Comparison of ENCODE assay signal across 9 mouse cellular contexts in genomic region chr4:115095671-115096434, GRCm38 (mm10). TPM values are rescaled to one million over a fixed set of nuclear protein-coding genes. Genes with fewer than 3 reads are reported as not detected.
DNase-seq lines count a peak whose midpoint lies in the region; ATAC-seq and TF ChIP-seq lines count a peak whose summit lies in the region.
"Had no signal": no experiment of that assay in that cellular context is flagged by ENCODE, and none has a peak within 500 bp of the region (broad histone marks: within the 10 kb centered on the region; RNA-seq: fewer than 3 reads in every experiment).

No protein-coding gene starts in this region.

- H3K4me2 ChIP-seq in hindbrain, embryonic 15.5 days: peak overlapping the region; percentile 95
- peak overlapping the region; percentile 96 for H3K4me2 ChIP-seq in midbrain, embryonic 15.5 days

- peak overlapping the region; percentile 52 for H3K9ac ChIP-seq in hindbrain, embryonic 15.5 days
- H3K9ac ChIP-seq in liver, adult 2 months (ENCODE audit: low read depth, low read length): peak overlapping the region; percentile 28; the same call in 1 of the 2 replicates
- H3K9ac ChIP-seq in midbrain, embryonic 15.5 days: peak overlapping the region; percentile 49

- H3K9me3 ChIP-seq in E14TG2a.4 (ENCODE audit: low read length): no peaks in the 10 kb centered on the region
- H3K9me3 ChIP-seq in erythroblast, embryonic 14.5 days (ENCODE audit: control insufficient read depth, low read length): no peaks in the 10 kb centered on the region
- H3K9me3 ChIP-seq in hindbrain, embryonic 15.5 days: no peaks in the 10 kb centered on the region
- no peaks in the 10 kb centered on the region for H3K9me3 ChIP-seq in midbrain, embryonic 15.5 days

- H3K27ac ChIP-seq in hindbrain, embryonic 15.5 days (replicated peaks): no peak overlapping the region
- H3K27ac ChIP-seq in liver, adult 2 months (replicated peaks; ENCODE audit: insufficient read depth, low read depth, low read length): no peak overlapping the region
- 0 out of 2 replicates have a peak overlapping the region, but pooled peaks have one; percentile 21 for H3K27ac ChIP-seq in midbrain, embryonic 15.5 days

- peak; percentile 43 for DNase-seq in R1 (ENCODE audit: low read depth, low spot score)
- DNase-seq in liver, adult 2 months (ENCODE audit: extremely low read depth, low read depth, low spot score): peak; percentile 9
- no peak for DNase-seq in thymus, postnatal 0 days (ENCODE audit: low spot score)
- DNase-seq in frontal cortex, postnatal 14 days (ENCODE audit: low spot score in 2 of 2): no peak

- no peak for TF ChIP-seq POLR2A in liver, adult 2 months (IDR thresholded peaks at IDR 0.05; ENCODE audit: extremely low read depth, insufficient read depth, low read length)

- H3K4me1 ChIP-seq in E14TG2a.4 (replicated peaks; ENCODE audit: low read depth, low read length): peaks cover 45% of the 10 kb centered on the region
- H3K4me1 ChIP-seq in erythroblast, embryonic 14.5 days (ENCODE audit: control insufficient read depth): peaks cover 86% of the 10 kb centered on the region
- peaks cover 19% of the 10 kb centered on the region for H3K4me1 ChIP-seq in hindbrain, embryonic 15.5 days (replicated peaks)
- H3K4me1 ChIP-seq in liver, adult 2 months (ENCODE audit: control insufficient read depth, insufficient read depth, low read length): 0 out of 2 replicates have a peak, but pooled peaks cover 2% of the 10 kb centered on the region
- peaks cover 16% of the 10 kb centered on the region for H3K4me1 ChIP-seq in midbrain, embryonic 15.5 days

- TF ChIP-seq CTCF in E14TG2a.4 (conservative IDR thresholded peaks at IDR 0.05; ENCODE audit: low read length): no peak
- TF ChIP-seq CTCF in liver, adult 2 months (IDR thresholded peaks at IDR 0.05; ENCODE audit: low read depth, low read length): no peak

- WGBS in hindbrain, embryonic 15.5 days: 1% methylated on average over 31 of the region's 31 CpGs
- 3% methylated on average over 31 of the region's 31 CpGs for WGBS in liver, adult 2 months
- 1% methylated on average over 31 of the region's 31 CpGs for WGBS in midbrain, embryonic 15.5 days

- H3K4me3 ChIP-seq in E14TG2a.4 (replicated peaks; ENCODE audit: low read length): peak overlapping the region; percentile 70
- H3K4me3 ChIP-seq in erythroblast, embryonic 14.5 days (replicated peaks): peak overlapping the region; percentile 66
- peak overlapping the region; percentile 47 for H3K4me3 ChIP-seq in hindbrain, embryonic 15.5 days
- peak overlapping the region; percentile 46 for H3K4me3 ChIP-seq in liver, adult 2 months (ENCODE audit: insufficient read depth, low read depth, low read length)
- H3K4me3 ChIP-seq in midbrain, embryonic 15.5 days: peak overlapping the region; percentile 46

- peaks cover 58% of the 10 kb centered on the region for H3K27me3 ChIP-seq in E14TG2a.4 (ENCODE audit: insufficient read depth, low read length)
- H3K27me3 ChIP-seq in erythroblast, embryonic 14.5 days (ENCODE audit: control insufficient read depth): peaks cover 4% of the 10 kb centered on the region
- H3K27me3 ChIP-seq in hindbrain, embryonic 15.5 days: peaks cover 31% of the 10 kb centered on the region
- no peaks in the 10 kb centered on the region; the same call in 1 of the 2 replicates for H3K27me3 ChIP-seq in liver, adult 2 months (ENCODE audit: control insufficient read depth, insufficient read depth, low read length)
- peaks cover 19% of the 10 kb centered on the region for H3K27me3 ChIP-seq in midbrain, embryonic 15.5 days (replicated peaks)

- no peaks in the 10 kb centered on the region for H3K36me3 ChIP-seq in E14TG2a.4 (ENCODE audit: insufficient read depth, low read length)
- peaks cover 37% of the 10 kb centered on the region for H3K36me3 ChIP-seq in erythroblast, embryonic 14.5 days (ENCODE audit: control insufficient read depth)
- H3K36me3 ChIP-seq in hindbrain, embryonic 15.5 days: no peaks in the 10 kb centered on the region
- H3K36me3 ChIP-seq in liver, adult 2 months (ENCODE audit: control insufficient read depth, insufficient read depth, low read length): no peaks in the 10 kb centered on the region
- H3K36me3 ChIP-seq in midbrain, embryonic 15.5 days (replicated peaks): no peaks in the 10 kb centered on the region

- no peaks in the 10 kb centered on the region for H3K79me2 ChIP-seq in liver, adult 2 months (ENCODE audit: control insufficient read depth, insufficient read depth, low read length)

- ATAC-seq in hindbrain, embryonic 15.5 days (ENCODE audit: low FRiP score, low read depth): peak; percentile 73
- peak; percentile 73 for ATAC-seq in midbrain, embryonic 15.5 days (replicated peaks)

RNA-seq across cellular contexts. Expression of gene Pdzk1ip1, which starts 7.3 kb away (rescaled TPM):
- 0.99 and 2.2 TPM in 2 replicates for polyA plus RNA-seq in erythroblast, embryonic 14.5 days (2012)
- polyA plus RNA-seq in hindbrain, embryonic 15.5 days (2015; fragmentation: Nextera tagmentation; extraction: Ambion mirVana): 2.7 and 3.7 TPM in 2 replicates
- total RNA-seq in liver, adult 2 months (2014; rRNA removed): 4.6 and 7.7 TPM in 2 replicates
- polyA plus RNA-seq in liver, adult 2 months (2012; rRNA removed): 9.0 and 14.4 TPM in 2 replicates
- 3.0 and 3.8 TPM in 2 replicates for polyA plus RNA-seq in midbrain, embryonic 15.5 days (2015; fragmentation: Nextera tagmentation; extraction: Ambion mirVana)
- 2.8 and 3.5 TPM in 2 replicates for polyA plus RNA-seq in thymus, postnatal 0 days (2015; fragmentation: Nextera tagmentation; extraction: Ambion mirVana)

RNA-seq across cellular contexts. Expression of gene Cyp4x1, which starts 38.2 kb away (rescaled TPM):
- not detected in 2 replicates for polyA plus RNA-seq in erythroblast, embryonic 14.5 days (2012)
- polyA plus RNA-seq in hindbrain, embryonic 15.5 days (2015; fragmentation: Nextera tagmentation; extraction: Ambion mirVana): 10.6 and 11.5 TPM in 2 replicates
- 0.09 TPM in 1 of 2 replicates, not detected in the other for total RNA-seq in liver, adult 2 months (2014; rRNA removed)
- polyA plus RNA-seq in liver, adult 2 months (2012; rRNA removed): not detected in 2 replicates
- 10.7 and 11.0 TPM in 2 replicates for polyA plus RNA-seq in midbrain, embryonic 15.5 days (2015; fragmentation: Nextera tagmentation; extraction: Ambion mirVana)
- not detected in 2 replicates for polyA plus RNA-seq in thymus, postnatal 0 days (2015; fragmentation: Nextera tagmentation; extraction: Ambion mirVana)
- total RNA-seq: heart, postnatal 10 days had no signal

RNA-seq across cellular contexts. Expression of gene Tal1, which starts 39.6 kb away (rescaled TPM):
- 65.6 and 98.0 TPM in 2 replicates for polyA plus RNA-seq in erythroblast, embryonic 14.5 days (2012)
- 2.6 and 3.2 TPM in 2 replicates for polyA plus RNA-seq in hindbrain, embryonic 15.5 days (2015; fragmentation: Nextera tagmentation; extraction: Ambion mirVana)
- total RNA-seq in liver, adult 2 months (2014; rRNA removed): 0.37 and 0.67 TPM in 2 replicates
- polyA plus RNA-seq in liver, adult 2 months (2012; rRNA removed): 0.44 and 0.50 TPM in 2 replicates
- polyA plus RNA-seq in midbrain, embryonic 15.5 days (2015; fragmentation: Nextera tagmentation; extraction: Ambion mirVana): 7.9 and 8.5 TPM in 2 replicates
- 0.08 and 0.13 TPM in 2 replicates for polyA plus RNA-seq in thymus, postnatal 0 days (2015; fragmentation: Nextera tagmentation; extraction: Ambion mirVana)

Comparison
In these comparisons a context has a peak if more than half of its experiments do, and no peak if none do; other contexts are left out.
1. DNase-seq: peak in R1 (single experiment) and liver, adult 2 months (single experiment); none in thymus, postnatal 0 days (single experiment) and frontal cortex, postnatal 14 days (0 of 2).
2. RNA of gene Cyp4x1, which starts 38.2 kb away (polyA plus RNA-seq): 10.6 to 11.5 TPM in hindbrain, embryonic 15.5 days and 10.7 to 11.0 TPM in midbrain, embryonic 15.5 days; not detected in thymus, postnatal 0 days, not detected in erythroblast, embryonic 14.5 days and not detected in liver, adult 2 months; every median in the first group is over 10 times any median in the second.
3. Peak in every context shown above with its lines, with median percentiles within 50 percentile points of each other: H3K4me3 ChIP-seq and H3K9ac ChIP-seq.